Mouse (Mus musculus) telencephalon, adult 2 months (tissue): ENCODE results near the gene Tecta.

Source experiments
- DNase-seq: peaks from one replicate; pipeline ENCODE4 v3.0.0-alpha.2; 2011; ENCODE audit warnings: low read depth, low spot score

Tecta gene

DNA sequence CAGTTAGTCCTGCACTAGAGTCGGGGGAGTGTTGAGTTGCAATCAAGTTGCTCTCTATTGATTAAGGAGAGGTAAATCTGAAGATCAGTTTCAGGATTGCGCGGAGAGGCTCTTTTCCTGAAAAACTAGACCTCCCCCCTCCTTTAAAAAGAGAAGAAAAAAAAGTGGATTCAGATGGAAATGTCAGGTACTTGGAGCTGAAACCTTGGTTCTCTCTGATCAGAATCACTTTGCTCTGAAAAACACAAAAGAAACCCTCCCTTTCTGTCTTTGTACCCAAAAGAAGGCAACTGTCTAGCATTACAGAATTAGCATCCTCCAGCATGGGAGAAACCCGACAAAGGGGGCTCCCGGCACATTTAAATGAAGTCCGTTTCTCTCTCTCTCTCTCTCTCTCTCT lies at the start of gene Tecta:
Tecta (minus strand) TSS at position 101 of the 400 bp plus-strand sequence.
- DNase-seq, result no peak

GRCm38 (mm10) chr9:42449043-42449442 lies 49.3 kb upstream of the Tecta start:
- DNase-seq, result no peak

DNA sequence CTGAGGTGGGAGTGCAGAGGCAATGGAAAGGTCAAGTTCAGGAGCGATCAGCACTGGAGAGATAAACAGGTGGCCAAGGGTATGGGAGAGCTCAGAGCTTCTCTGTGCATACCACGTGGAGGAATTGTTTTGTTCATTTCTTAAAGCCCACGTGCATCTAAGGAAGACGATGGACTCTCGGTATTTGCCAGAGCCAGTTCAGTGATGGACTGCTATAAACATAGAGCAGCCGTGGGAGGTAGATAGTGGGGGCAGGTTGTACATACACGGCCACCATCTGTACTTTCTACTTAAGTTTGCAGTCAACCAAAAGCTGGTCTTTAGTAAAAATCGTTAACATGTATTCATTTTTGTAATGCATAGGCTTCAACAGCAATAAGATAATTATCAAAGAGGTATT lies 42.4 kb upstream of the Tecta start:
- DNase-seq, result peak; percentile 46

GRCm38 (mm10) chr9:42441234-42441633 lies 41.5 kb upstream of the Tecta start:
- no peak for DNase-seq

DNA sequence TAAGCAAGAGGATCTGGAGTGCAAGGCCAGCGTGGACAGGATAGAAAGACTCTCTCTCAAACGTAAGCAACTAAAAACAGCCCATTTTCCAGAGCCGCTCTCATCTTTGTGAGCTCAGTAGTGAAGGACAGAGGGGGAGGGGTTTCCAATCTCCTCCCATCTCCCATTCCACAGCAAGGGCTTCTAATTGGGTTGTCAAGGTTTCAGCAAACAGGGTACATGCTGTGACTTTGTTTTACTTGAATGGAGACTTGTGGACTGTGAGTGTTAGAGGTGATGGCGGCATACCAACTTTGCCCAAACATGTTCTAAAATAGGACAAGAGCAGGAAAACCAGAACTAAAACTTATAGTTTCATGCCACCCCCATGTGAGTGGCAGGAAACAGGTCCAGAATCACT lies 39.7 kb upstream of the Tecta start:
- DNase-seq, result no peak

- no peak for DNase-seq
Measured at GRCm38 (mm10) chr9:42432155-42432554, 32.4 kb upstream of the Tecta start.

DNA sequence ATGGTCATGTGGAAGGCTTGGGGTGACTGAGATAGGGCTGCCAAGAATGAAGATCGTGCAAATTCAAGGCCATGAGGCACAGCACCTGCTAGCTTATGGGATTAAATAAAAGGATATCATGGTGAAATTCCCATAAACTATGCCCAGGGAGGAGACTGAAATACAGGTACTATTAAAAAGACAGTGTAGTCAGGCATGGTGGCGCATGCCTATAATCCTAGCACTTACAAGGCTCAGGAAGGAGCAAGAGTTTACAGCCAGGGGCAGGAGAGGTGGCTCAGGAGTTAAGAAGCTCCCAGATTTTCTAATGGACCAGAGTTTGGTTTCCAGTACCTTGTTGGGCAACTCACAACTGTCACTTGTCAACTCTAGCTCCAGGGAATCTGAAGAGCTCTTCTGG lies 31.9 kb upstream of the Tecta start:
- DNase-seq, result no peak

DNA sequence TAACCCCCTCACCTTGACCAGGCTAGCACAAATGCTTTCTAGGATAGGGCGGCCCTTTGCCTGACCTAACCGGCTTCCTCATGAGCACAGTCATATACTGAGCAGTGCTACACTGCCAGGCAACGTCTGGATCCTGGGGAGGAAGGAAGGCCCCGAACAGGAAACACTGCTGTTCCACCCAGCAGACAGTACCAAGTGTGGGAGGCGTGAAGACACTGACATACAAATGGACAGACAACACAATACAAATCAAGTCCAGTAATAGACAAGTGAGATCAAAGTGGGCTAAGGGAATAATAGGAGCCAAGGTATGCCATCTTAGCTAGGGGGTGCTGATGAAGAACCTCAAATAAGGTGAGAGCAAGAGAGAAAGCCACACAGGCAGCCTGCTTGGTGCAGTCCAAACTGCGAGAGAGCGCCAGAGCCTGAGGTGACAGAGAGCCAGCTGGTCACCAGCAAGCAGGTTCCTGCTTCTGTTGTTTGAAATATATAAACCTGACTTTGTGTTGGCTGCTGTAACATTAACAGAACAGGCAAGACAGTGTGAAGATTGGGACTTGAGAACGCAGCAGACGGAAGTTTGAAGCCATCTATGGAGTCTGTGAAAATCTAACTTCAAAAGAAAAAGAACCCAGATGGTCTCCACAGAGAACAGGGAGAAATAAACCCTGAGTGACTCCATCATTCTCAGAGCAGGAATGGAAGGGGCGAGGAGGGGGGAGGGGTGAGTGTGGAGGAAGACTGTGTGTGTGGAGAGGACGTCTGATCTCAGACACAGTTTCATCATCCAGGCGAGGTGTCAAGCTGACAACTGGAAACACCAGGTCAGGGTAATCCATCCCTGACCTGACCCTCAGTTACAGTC lies 28.6 kb upstream of the Tecta start:
- DNase-seq, result peak; percentile 48

- no peak for DNase-seq
Measured at GRCm38 (mm10) chr9:42426661-42427358, 27.1 kb upstream of the Tecta start.

DNA sequence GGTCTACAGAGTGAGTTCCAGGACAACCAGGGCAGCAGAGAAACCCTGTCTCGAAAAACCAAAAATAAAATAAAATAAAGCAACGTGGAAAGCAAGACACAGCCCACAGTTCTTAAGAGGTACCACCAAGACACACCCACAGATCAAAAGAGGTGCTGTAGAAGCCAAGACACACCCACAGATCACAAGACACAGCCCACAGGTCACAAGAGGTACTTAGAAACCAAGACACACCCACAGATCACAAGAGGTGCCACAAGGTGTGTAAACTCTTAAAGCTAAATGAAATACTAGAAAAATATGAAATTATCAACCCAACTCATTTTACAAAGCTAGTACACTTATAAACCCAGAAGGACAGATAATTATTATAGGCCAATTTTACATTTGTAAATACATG lies 23.9 kb upstream of the Tecta start:
- no peak for DNase-seq

- no peak for DNase-seq
Measured at GRCm38 (mm10) chr9:42419687-42420086, 20.0 kb upstream of the Tecta start.

GRCm38 (mm10) chr9:42418786-42419185 lies 19.1 kb upstream of the Tecta start:
- DNase-seq, result no peak

- no peak for DNase-seq
Measured at GRCm38 (mm10) chr9:42417352-42417952, 17.7 kb upstream of the Tecta start.

- no peak for DNase-seq
Measured at GRCm38 (mm10) chr9:42415184-42415583, 15.5 kb upstream of the Tecta start.

GRCm38 (mm10) chr9:42413345-42413744 lies 13.6 kb upstream of the Tecta start:
- peak; percentile 35 for DNase-seq

- no peak for DNase-seq
Measured at GRCm38 (mm10) chr9:42411296-42411695, 11.6 kb upstream of the Tecta start.

GRCm38 (mm10) chr9:42405736-42406135 lies 6.0 kb upstream of the Tecta start:
- peak; percentile 74 for DNase-seq

- no peak for DNase-seq
Measured at GRCm38 (mm10) chr9:42401486-42401885, 1.8 kb upstream of the Tecta start.

GRCm38 (mm10) chr9:42396141-42396540 lies 3.6 kb downstream of the Tecta start:
- no peak for DNase-seq

DNA sequence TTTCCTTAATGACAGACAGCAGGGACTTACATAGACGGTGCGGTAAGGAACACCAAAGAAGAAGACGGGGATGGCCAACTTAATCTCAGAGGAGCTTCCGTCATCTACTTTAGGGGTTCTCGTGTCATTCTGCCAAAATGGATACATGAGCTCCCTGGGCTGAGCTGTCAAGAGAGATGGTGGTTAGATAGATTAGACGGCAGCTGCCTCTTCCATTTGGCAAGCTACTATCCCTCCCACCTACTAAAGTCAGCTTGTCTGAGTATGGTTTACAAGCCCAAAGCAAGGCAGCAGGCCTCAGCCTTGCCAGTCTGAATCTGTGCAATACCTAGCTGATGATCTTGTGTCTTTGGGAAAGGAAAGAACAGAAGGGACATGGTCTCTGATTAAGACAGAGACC lies 4.8 kb downstream of the Tecta start:
- DNase-seq, result no peak

DNA sequence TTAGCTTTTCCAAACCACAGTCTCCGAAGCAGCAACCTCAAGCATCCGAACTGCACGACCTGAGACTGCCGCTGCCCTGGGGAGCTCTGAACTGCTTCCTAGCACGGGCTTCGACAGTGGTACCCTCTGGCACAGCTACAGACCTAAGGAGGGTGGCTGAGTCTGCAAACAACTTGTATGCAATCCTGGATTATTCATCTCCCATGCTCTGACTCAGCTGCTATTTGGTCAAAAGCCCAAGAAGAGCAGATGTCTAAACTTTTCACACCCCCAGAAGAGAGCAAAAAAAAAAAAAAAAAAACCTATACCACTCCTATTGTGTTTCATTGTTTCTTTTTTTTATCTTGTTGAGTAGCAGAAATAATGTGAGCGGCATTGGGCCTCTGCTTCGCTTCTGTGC lies 5.4 kb downstream of the Tecta start:
- DNase-seq, result peak; percentile 52

GRCm38 (mm10) chr9:42392927-42393326 lies 6.8 kb downstream of the Tecta start:
- no peak for DNase-seq

DNA sequence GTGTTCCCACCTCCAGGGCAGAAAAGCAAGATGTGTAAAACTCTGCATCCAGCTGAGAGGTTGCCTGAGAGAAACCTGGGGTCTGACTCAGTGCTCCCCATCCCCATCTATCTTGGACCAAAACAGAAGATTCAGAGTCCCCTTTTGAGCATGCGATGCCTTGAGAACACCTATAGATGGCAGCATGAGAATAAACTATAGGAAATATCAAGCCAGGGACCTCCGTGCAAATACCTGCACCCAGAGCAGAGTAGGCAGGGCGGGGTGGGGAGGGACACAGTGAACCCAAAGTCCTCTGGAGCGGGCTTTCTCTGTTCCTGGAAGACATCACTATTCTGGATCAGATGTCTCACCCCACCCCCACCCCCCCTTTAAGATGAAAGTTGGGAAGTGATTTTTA lies 11.2 kb downstream of the Tecta start:
- no peak for DNase-seq
